Comparison of ENCODE assay signal across 7 mouse cellular contexts in the genomic region with DNA sequence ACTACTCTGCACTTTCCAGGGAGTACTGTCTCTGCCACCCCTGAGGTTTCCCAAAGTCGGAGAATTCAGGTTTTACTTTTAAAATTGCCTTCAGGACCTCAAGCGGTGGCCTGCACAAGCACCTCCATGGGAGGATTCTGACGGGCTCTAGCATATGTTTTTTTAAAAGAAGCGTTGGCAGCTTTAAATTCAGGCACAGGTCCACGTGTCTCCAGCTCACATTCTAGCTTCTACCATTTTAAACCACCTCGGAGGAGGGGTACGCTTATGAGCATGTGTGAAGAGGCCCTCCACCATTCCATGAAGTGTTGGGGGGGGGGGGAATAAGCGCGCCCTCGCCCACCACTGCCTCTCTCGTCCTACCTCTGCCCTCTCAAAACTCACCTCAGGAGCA. TPM values are rescaled to one million over a fixed set of nuclear protein-coding genes. Genes with fewer than 3 reads are reported as not detected.
DNase-seq lines count a peak whose midpoint lies in the region; ATAC-seq and TF ChIP-seq lines count a peak whose summit lies in the region.

No protein-coding gene starts in this region.

- H3K9me3 ChIP-seq in embryonic facial prominence, embryonic 13.5 days = no peaks in the 10 kb centered on the region
- H3K9me3 ChIP-seq in intestine, embryonic 16.5 days (ENCODE audit: control insufficient read depth, low read length) = no peaks in the 10 kb centered on the region

- H3K9ac ChIP-seq in embryonic facial prominence, embryonic 13.5 days = peak overlapping the region; percentile 99
- H3K9ac ChIP-seq in intestine, embryonic 16.5 days (ENCODE audit: low read depth, low read length) = peak overlapping the region; percentile 95

- H3K27me3 ChIP-seq in embryonic facial prominence, embryonic 13.5 days = no peaks in the 10 kb centered on the region
- no peaks in the 10 kb centered on the region for H3K27me3 ChIP-seq in intestine, embryonic 16.5 days (replicated peaks; ENCODE audit: control insufficient read depth, insufficient read depth, low read length)

- peaks cover 6% of the 10 kb centered on the region; the same call in 1 of the 2 replicates for H3K4me1 ChIP-seq in lung, adult 2 months (ENCODE audit: control insufficient read depth, insufficient read depth, low read length)
- peaks cover 16% of the 10 kb centered on the region for H3K4me1 ChIP-seq in embryonic facial prominence, embryonic 13.5 days
- peaks cover 13% of the 10 kb centered on the region for H3K4me1 ChIP-seq in intestine, embryonic 16.5 days (ENCODE audit: control insufficient read depth, insufficient read depth, low read length)

- peak overlapping the region; percentile 73 for H3K4me2 ChIP-seq in embryonic facial prominence, embryonic 13.5 days
- peak overlapping the region; percentile 55 for H3K4me2 ChIP-seq in intestine, embryonic 16.5 days (ENCODE audit: low read depth, low read length)

- TF ChIP-seq POLR2A in lung, adult 2 months (IDR thresholded peaks at IDR 0.05; ENCODE audit: borderline replicate concordance, extremely low read depth, low read depth, low read length) = no peak

- ATAC-seq in embryonic facial prominence, embryonic 13.5 days (ENCODE audit: insufficient number of reproducible peaks, insufficient read depth, low FRiP score, low TSS enrichment, low read depth) = peak; percentile 46
- peak; percentile 31 for ATAC-seq in intestine, embryonic 16.5 days
- ATAC-seq in megakaryocyte progenitor cell, adult 5-6 weeks (replicated peaks; ENCODE audit: poor library complexity) = peak; percentile 22

- no peak for DNase-seq in lung, adult 2 months
- DNase-seq in lung, postnatal 10 days = no peak
- DNase-seq in MN1 (ENCODE audit: low spot score) = peak; percentile 62
- DNase-seq in cerebellum, postnatal 25 days = no peak

- peak overlapping the region; percentile 100 for H3K4me3 ChIP-seq in lung, adult 2 months (replicated peaks; ENCODE audit: extremely low read depth, low read depth, low read length)
- H3K4me3 ChIP-seq in embryonic facial prominence, embryonic 13.5 days = peak overlapping the region; percentile 89
- H3K4me3 ChIP-seq in intestine, embryonic 16.5 days (ENCODE audit: low read length) = peak overlapping the region; percentile 82

- WGBS in lung, adult 2 months = under 1% methylated on average over 8 of the region's 11 CpGs
- WGBS in embryonic facial prominence, embryonic 13.5 days = 1% methylated on average over 11 of the region's 11 CpGs
- WGBS in intestine, embryonic 16.5 days = under 1% methylated on average over 11 of the region's 11 CpGs

- peak overlapping the region; percentile 99 for H3K27ac ChIP-seq in embryonic facial prominence, embryonic 13.5 days
- peak overlapping the region; percentile 99 for H3K27ac ChIP-seq in intestine, embryonic 16.5 days (ENCODE audit: low read length)

- TF ChIP-seq CTCF in lung, adult 2 months (IDR thresholded peaks at IDR 0.05; ENCODE audit: insufficient read depth, low read length) = no peak

- H3K36me3 ChIP-seq in embryonic facial prominence, embryonic 13.5 days = peaks cover 26% of the 10 kb centered on the region
- H3K36me3 ChIP-seq in intestine, embryonic 16.5 days (ENCODE audit: control insufficient read depth, insufficient read depth, low read length) = 0 out of 2 replicates have a peak, but pooled peaks cover under 1% of the 10 kb centered on the region

RNA-seq across cellular contexts. Expression of gene Prdm15, which starts 1.0 kb away (rescaled TPM):
- 7.5 and 11.0 TPM in 2 replicates for polyA plus RNA-seq in lung, adult 2 months (2012; rRNA removed)
- 12.0 and 13.4 TPM in 2 replicates for polyA plus RNA-seq in embryonic facial prominence, embryonic 13.5 days (2015; fragmentation: Nextera tagmentation; extraction: Ambion mirVana)
- 7.1 and 7.8 TPM in 2 replicates for polyA plus RNA-seq in intestine, embryonic 16.5 days (2015; fragmentation: Nextera tagmentation; extraction: Ambion mirVana)
- 6.6 and 10.9 TPM in 2 replicates for total RNA-seq in megakaryocyte progenitor cell, adult 5-6 weeks (2015)
- 10.0 and 11.1 TPM in 2 replicates for total RNA-seq in megakaryocyte progenitor cell, adult 5-6 weeks (2017)
